Mouse (Mus musculus): ENCODE data around the gene Sgpp2. TPM values are rescaled to one million over a fixed set of nuclear protein-coding genes. Genes with fewer than 3 reads are reported as not detected.

Sgpp2 gene
- polyA plus RNA-seq, 1 experiment, result 0.08 TPM

GRCm38 (mm10) chr1:78452544-78452943 is 142.4 kb downstream of the Sgpp2 start:
- Histone ChIP-seq H3K79me3 (ENCODE audit: low read depth) (no peaks in the 10 kb centered on the region), H3K4me3 (ENCODE audit: insufficient read depth, poor library complexity, severe bottlenecking) (no peak overlapping the region), H3ac (ENCODE audit: control insufficient read depth, insufficient read length, low read depth) (no peak overlapping the region), H3K79me2 (ENCODE audit: control insufficient read depth, insufficient read depth) (no peaks in the 10 kb centered on the region), H3K36me3 (ENCODE audit: control insufficient read depth, insufficient read depth) (peaks cover 71% of the 10 kb centered on the region), H3K27me3 (ENCODE audit: control insufficient read depth, insufficient read depth, insufficient read length) (no peaks in the 10 kb centered on the region)
- TF ChIP-seq MYOG (IDR thresholded peaks at IDR 0.05; ENCODE audit: control insufficient read depth, extremely low read depth, insufficient read length), result no peak
- no peak for TF ChIP-seq FOSL1 (IDR thresholded peaks at IDR 0.05; ENCODE audit: insufficient read depth, low read length, poor library complexity, severe bottlenecking)
- no peak for TF ChIP-seq CTCF (IDR thresholded peaks at IDR 0.05; ENCODE audit: control insufficient read depth, insufficient read depth, insufficient read length)
- no peak for TF ChIP-seq MAX (IDR thresholded peaks at IDR 0.05)
- no peak for TF ChIP-seq CEBPB (IDR thresholded peaks at IDR 0.05; ENCODE audit: low read depth)
- TF ChIP-seq MYOD1 (IDR thresholded peaks at IDR 0.05; ENCODE audit: control insufficient read depth, insufficient read length, low read depth), result no peak
- TF ChIP-seq USF1 (IDR thresholded peaks at IDR 0.05; ENCODE audit: low read depth), result no peak

DNA sequence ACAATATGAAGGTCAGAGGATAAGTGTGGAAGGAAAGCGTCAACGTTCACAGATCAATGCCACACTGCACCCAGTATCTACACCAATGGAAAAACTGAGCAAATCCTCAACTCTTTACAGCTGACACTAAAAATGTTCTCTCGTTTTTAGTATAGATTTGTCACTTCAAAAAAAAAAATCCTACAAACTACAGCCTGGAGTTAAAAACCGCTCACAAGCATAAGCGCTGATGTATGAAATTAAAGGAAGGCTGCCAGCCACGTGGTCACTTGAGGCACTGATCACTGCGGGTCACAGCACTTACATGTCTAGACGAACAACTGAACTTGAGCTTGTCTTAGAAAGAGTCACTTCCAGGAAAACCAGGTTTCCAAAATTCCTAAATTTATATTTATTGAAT is 143.7 kb downstream of the Sgpp2 start:
- H3K27me3 ChIP-seq (ENCODE audit: control insufficient read depth, insufficient read depth, insufficient read length), result no peaks in the 10 kb centered on the region
- H3ac ChIP-seq (ENCODE audit: control insufficient read depth, insufficient read length, low read depth), result no peak overlapping the region
- H3K79me2 ChIP-seq (ENCODE audit: control insufficient read depth, insufficient read depth), result no peaks in the 10 kb centered on the region
- no peak for TF ChIP-seq MAX (IDR thresholded peaks at IDR 0.05)
- TF ChIP-seq USF1 (IDR thresholded peaks at IDR 0.05; ENCODE audit: low read depth), result no peak
- no peak for TF ChIP-seq MYOD1 (IDR thresholded peaks at IDR 0.05; ENCODE audit: control insufficient read depth, insufficient read length, low read depth)
- no peak for TF ChIP-seq CTCF (IDR thresholded peaks at IDR 0.05; ENCODE audit: control insufficient read depth, insufficient read depth, insufficient read length)
- TF ChIP-seq FOSL1 (IDR thresholded peaks at IDR 0.05; ENCODE audit: insufficient read depth, low read length, poor library complexity, severe bottlenecking), result no peak
- no peak for TF ChIP-seq MYOG (IDR thresholded peaks at IDR 0.05; ENCODE audit: control insufficient read depth, extremely low read depth, insufficient read length)
- no peak for TF ChIP-seq CEBPB (IDR thresholded peaks at IDR 0.05; ENCODE audit: low read depth)
- peaks cover 80% of the 10 kb centered on the region for H3K36me3 ChIP-seq (ENCODE audit: control insufficient read depth, insufficient read depth)
- H3K4me3 ChIP-seq (ENCODE audit: insufficient read depth, poor library complexity, severe bottlenecking), result no peak overlapping the region
- H3K79me3 ChIP-seq (ENCODE audit: low read depth), result no peaks in the 10 kb centered on the region

- Histone ChIP-seq H3K4me3 (ENCODE audit: insufficient read depth, poor library complexity, severe bottlenecking) (no peak overlapping the region), H3K79me2 (ENCODE audit: control insufficient read depth, insufficient read depth) (no peaks in the 10 kb centered on the region), H3K79me3 (ENCODE audit: low read depth) (no peaks in the 10 kb centered on the region), H3K36me3 (ENCODE audit: control insufficient read depth, insufficient read depth) (peaks cover 76% of the 10 kb centered on the region), H3K27me3 (ENCODE audit: control insufficient read depth, insufficient read depth, insufficient read length) (no peaks in the 10 kb centered on the region), H3ac (ENCODE audit: control insufficient read depth, insufficient read length, low read depth) (no peak overlapping the region)
- peak; percentile 18 for TF ChIP-seq CTCF (IDR thresholded peaks at IDR 0.05; ENCODE audit: control insufficient read depth, insufficient read depth, insufficient read length)
- no peak for TF ChIP-seq MYOD1 (IDR thresholded peaks at IDR 0.05; ENCODE audit: control insufficient read depth, insufficient read length, low read depth)
Observed at GRCm38 (mm10) chr1:78454659-78455058, 144.5 kb downstream of the Sgpp2 start.

Other genes starting within 250 kb of the Sgpp2 start
- 0.23 TPM for gene Pax3, start 113.2 kb upstream of the Sgpp2 start, polyA plus RNA-seq (2012; fragmentation: generic; extraction: Trizol)
- 53.6 TPM for gene Farsb, start 178.6 kb downstream of the Sgpp2 start, polyA plus RNA-seq (2012; fragmentation: generic; extraction: Trizol)
- gene Mogat1, start 200.6 kb downstream of the Sgpp2 start, polyA plus RNA-seq (2012; fragmentation: generic; extraction: Trizol), result not detected
- not detected for gene BC035947, start 201.8 kb downstream of the Sgpp2 start, polyA plus RNA-seq (2012; fragmentation: generic; extraction: Trizol)

Data from C2C12 (cell line).